Mouse (Mus musculus) embryo, embryonic 11.5 days (tissue): ENCODE data around the gene Vash2.

Experiments used
- DNase-seq: peaks from one replicate; pipeline ENCODE4 v3.0.0-alpha.2; 2012; ENCODE audit warnings: low read depth, low spot score

Vash2 gene

DNA sequence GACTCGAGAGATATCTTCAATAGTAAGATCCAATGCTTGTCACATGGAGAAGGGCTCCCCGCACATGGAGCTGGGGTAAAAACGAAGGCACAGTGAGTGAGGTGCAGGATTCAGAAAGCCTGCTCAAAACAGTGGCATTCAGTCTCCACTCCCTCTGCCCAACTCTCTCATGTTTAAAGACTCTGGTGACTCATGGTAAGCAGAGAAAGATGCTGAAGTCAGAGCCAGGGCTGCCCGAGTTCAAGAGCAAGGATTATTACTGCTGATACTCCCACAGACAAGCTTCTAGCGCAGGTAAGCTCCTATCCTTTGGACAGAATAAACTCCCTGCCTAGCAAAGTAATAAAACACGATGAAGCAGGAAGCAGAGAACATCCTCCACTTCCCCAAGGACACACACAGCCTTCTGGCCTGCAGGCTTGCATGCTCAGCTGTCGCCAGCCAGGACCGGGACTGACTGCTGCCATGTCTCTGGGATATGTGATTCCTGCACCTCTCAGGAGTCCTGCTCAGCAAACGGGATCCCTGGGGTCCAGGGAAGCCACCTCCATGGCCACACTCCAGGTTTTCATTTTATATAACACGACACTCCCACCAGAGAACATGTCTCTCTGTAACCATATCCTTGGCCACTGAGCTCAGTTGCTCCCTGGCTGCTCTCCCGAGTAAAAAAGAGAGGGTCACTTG lies 2.1 kb downstream of the Vash2 start:
- DNase-seq, result no peak

DNA sequence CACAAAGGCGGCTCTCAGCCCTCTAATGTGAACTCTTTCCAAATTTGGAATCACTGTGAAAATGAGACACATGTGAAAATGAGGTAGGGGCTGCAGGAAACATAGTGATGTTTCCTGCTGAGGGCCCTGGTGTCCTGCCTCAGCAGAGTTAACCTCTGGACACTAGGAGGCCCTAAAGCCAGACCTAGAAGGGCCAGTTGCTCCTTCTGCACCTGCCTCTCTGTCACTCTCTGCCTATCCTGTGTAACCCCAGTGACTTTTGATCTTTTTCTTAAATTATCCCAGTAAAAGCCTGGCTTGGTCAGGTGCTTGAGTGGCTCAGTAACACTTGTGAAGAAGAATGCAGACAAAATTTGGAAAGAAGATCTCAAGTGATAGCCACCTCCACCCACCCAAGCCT lies 4.3 kb downstream of the Vash2 start:
- DNase-seq, result no peak

DNA sequence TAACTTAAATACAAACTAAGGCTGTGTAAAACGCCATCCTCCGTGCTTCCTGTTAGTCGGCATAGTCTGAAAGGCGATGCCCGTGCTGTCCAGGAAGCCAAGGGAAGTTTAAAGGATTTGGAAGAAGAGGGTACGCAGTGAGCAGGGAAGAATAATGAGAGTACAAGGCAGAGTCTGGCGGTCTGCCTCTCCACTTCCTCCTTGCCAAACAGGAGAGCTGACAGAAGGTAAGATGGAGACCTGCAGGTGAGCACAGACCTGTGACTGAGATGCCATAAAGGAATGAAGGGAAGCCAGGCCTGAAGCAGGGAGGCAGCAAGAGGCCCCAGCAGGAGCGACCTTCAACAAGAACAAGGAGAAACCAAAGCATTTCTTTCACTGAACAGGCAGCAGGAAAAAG lies 4.9 kb downstream of the Vash2 start:
- DNase-seq, result no peak

DNA sequence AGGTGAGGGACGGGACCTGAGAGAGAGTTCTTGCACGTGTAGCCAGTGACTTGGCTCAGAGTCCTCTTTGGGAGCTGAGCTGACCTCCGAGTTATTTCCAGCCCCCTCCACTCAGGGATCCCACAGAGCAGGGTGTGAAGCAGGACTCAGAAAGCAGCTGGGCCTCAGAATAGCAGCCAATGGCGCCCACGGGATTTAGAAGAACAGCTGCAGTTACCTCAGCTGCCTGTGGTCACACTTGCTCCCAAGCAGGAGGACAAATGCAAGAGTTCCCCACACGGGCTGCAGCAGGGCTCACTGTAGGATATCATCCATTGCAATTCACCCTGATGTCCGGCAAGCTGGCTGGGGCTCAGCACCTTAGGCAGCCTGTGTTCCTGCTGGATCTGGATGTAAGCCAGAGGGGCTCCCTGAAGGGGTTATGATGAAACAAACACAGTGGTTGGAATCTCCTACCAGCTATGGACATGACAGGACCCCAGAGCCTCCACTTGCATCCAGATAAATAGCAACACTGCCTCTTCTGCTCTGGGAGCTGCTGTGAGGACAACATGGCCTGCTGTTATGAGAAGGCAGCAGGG lies 6.4 kb downstream of the Vash2 start:
- no peak for DNase-seq

DNA sequence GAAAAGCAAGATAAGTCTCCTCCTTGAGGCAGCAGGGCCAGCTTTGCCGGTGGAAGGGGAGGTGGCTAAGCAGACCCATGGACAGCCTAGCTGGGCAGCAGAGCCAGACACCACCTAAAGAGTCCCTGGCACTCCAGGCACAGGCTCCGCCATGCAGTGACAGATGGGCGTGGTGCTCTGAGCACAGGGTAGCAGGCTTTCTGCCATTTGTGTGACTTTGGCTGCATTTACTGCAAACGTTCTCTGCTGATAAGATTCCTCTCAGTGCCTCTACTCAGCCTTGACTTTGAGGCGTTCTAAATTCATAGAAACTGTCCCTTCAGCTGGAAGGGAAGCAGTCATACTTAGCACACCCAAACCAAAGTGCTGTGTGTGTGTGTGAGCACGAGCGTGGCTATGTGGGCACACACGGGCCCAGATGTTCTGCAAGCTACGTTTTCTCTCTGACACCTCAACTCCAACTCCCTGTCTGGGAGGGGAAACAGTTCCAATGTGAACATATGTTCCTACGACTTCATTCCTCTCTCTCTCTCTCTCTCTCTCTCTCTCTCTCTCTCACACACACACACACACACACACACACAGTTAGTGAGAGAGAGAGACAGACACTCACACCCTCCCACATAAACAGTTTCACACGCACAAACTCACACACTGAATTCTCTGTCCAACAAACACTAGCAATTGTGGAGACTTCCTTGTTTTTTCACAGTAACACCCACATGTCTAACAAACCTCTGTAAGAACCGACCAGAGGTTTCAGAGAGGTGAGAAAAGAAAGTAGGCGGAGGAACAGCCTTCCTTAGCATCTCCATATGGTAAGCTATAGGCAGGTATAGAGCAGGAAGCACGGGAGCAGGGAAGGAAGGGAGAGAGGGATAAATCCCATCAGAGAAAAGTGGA lies 7.1 kb downstream of the Vash2 start:
- no peak for DNase-seq

DNA sequence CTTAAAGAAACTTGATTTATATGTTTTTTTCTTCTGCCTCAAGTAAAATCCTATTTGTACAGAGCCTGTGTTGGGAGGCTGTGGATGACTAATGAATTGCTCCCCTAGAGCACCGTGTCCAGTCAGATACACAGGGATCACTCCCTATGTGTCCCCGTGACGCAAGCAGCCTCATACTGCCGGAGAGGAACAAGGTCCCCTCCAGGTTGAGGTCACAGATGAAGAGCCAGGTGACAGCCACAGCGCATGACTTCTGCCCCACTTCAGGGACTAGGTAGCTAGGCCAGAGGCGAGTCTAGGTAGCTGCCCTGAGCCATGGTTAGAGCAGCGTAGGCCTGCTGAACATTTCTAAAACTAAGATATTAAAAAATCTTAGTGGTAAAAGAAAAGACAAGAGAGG lies 11.1 kb downstream of the Vash2 start:
- DNase-seq, result no peak

DNA sequence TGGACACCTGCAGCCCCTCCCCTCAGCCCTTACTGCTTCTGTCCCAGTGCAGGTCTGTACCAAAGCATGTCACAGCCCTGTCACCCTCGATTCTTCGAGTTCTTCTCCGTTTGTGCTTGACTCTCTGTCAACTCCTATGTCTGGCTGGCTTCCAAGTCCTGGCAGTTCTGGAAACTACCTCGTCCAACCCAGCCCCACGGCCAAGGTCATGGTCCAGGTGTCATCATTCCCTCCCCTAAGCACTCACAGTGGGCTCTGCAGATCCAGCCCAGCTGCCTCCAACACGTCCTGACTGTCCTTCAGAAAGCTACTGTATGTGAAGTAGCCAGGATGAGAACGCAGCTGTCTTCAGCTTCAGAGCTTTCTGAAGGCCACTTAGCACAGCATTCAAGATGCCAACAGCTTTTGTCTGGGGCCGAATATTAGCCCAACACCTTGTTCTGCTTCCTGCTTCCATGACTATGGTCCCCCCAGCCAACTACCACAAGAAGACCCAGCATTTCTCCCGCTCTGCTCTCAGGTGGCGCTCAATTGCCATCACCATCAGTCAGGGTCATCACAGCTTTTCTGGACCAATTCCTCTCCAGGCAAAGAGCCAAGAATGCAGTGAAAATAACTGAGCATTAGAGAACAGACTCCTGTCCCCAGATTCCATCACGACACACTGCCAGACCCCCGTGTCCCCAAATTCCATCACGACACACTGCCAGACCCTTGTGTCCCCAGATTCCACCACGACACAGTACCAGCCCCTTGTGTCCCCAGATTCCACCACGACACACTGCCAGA lies 13.9 kb downstream of the Vash2 start:
- no peak for DNase-seq

DNA sequence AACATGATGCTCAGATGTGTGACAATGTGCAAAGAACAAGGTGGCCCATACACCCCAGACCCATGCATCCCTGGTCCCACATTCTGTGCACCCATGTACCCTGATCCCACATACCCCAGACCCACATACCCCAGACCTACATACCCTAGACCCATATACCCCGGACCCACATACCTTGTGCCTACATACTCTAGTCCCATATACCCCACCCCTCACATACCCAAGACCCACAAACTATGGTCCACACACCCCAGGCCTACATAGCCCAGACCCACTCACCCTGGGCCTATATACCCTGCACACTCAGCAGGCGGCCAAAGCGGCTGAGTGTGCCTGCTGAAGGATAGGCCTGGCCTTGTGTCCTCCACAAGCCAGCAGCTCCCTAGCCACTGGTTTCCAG lies 16.3 kb downstream of the Vash2 start:
- DNase-seq, result no peak

DNA sequence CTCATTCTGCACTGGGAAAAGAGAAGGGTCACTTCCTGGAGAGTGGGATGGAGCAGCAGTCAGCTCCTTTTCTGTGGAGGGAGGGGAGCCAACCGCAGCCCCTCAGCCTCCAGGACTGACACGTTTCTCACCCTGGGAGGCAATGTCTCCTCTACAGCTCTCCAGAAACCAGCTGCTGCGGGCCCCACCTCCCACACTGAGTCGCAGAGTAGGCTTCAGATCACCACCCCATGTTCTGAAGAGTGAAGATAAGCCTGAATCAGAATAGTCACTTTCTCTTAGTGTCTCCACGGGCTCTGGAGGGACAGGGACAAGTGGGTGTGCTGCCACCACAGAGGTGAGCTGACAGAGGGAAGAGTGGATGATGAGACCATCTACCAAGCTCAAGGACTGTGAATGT lies 20.3 kb downstream of the Vash2 start:
- DNase-seq, result no peak

DNA sequence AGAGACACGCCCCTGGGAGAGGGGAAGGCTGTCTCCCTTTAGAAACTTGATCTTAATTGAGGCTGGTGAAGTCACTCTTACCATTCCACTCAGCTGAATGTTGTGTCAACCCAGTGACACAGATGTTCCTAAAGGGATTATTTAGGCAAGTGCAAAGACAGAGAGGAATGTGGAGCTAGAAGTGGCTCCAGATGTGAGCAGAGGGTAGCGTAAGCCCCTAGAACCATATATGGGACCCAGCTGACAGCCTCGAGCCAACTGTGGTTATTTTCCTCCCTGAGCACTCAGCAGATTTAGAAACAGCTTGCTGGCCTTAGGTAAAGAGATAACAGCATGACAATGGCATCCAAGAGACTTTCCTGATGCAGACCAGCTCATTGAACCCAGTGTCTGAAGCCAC lies 26.1 kb downstream of the Vash2 start:
- DNase-seq, result no peak

DNA sequence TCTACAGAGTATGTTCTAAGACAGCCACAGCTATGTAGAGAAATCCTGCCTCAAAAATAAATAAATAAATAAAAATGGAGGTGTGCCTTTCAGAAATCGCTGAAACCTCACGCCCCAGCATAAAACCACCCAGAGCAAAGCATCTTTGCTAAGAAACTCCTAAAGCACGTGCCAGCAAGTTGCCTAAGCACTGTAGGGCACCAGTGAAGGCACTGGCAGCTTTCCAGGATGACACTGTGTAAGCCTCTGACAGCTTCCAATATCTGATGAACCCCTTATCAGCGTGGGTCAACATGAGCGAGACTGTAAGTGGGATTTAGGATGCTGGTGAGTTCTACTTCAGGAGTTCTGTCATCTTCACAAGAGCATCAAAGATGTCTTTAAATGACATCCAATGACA lies 28.1 kb downstream of the Vash2 start:
- DNase-seq, result no peak

DNA sequence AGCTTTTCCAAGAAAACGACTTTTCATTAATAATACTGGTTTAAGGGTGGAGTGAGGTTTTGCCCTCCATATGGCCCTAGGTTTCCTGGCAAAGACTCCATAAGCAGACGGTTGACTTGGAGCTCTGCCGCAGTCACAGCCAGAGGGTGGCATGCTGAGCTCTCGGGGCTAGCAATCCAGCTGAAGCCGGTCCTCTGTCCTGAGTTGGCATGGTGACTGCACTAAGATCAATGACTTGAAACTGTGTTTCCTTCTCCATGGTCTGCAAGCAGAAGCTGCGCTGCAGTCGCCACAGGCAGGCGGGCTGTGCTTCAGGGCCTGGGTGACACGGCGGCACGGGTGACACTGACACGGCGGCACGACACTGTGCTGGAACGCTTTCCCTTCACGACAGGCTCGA lies 30.2 kb downstream of the Vash2 start:
- no peak for DNase-seq

DNA sequence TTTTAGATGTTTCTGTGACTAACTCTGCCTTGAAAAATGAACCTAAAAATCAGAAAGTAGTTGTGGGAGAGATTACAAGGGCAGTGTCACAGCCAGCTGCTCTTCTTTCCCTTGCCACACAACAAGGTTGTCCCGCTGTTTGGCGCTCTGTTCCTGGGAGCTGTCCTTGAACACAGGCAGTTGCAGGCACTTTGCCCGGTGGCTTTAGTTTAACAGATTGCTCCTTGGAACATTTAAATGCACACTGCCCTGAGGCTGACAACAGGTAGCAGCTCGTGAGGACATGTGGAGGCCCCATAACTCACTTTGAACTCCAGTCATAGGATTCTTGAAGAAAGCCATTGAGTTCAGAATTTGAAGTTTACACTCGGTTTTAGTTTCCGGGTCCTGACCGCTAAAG lies 30.7 kb downstream of the Vash2 start:
- DNase-seq, result no peak

DNA sequence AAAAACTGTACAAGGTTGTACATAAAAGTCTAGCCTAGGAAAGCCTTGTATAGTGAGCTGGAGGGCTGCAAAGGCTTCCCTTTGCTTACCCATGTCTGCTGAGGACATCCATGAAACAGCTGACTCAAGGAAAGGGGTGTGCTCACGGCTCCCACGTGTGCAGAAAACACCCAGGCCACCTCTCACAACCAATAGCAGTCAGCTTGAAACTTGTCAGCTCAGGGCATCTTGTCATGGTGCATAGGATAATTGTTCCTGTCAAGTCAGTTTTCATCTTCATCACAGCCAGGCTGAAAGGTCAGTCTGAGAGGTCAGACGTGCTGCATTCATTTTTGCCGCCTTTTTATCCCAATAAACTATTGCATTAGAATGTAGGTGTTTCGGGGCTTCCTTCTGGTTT lies 31.1 kb downstream of the Vash2 start:
- DNase-seq, result no peak

DNA sequence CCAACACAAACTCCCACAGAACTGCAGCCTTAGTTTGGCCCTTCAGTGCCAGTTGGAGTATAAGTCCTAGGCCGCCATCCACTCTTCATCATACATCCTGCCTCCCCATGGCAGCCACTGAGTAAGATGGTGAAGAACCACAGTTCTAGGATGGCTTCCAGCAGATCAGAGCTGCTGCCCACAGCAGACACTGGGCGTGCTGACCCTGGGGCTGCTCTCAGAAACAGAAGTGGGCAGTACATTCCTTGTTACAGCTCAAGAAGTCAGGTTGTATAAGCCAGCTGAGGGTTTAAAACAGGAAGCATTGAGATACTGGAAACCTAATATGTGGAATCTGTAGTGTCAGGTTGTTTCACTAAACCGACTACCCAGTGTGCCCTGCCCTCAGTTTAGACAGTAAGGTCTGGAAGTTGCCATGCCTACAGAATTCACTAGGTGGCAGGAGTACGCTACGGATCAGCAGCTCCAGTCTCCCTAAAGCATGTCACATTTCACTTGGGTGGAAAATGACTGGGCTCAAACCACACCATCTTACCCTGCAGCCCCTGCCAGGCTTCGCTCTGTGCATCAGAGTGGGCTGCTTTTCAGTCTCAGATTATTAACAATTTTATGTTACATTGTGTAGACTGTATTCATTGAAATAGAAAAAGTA lies 34.9 kb downstream of the Vash2 start:
- DNase-seq, result peak; percentile 46

DNA sequence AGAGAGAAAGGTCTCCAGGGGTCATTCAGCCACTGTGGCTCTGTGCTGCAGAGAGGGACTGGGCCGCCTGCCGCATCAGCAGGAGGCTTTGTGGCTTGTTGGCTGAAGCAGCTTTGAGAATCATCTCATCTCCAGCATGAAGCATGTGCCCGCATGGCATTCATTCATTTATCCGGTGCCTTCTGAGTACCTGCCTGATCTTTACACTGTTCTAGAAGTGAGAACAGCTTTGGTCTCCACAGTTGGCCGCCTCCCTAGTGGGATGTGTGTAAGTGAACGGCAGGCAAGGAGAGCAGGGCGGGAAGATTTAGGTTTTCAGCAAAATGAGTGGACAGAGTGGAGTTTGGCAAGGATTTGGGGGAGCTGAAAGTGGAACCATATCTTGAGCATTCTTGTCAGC lies 39.3 kb downstream of the Vash2 start:
- no peak for DNase-seq

DNA sequence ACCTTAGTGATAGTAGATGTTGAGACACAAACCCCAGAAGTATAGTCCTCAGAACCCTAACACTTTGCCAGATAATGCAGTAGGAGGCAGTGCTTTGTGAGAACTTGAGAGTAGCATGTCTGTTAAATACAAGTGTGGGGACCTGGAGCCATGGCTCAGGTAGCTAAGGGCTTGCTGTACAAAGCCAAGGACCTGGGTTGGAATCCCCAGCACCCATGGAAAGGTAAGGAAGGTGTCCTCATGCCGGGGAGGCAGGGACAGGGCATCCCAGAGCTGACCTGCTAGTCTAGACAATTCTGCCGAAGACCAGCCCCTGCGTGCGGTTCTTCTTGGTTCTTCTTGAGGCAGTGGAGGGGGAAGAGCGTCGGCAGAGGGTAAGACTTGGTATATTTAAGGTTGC lies 48.9 kb downstream of the Vash2 start:
- no peak for DNase-seq

DNA sequence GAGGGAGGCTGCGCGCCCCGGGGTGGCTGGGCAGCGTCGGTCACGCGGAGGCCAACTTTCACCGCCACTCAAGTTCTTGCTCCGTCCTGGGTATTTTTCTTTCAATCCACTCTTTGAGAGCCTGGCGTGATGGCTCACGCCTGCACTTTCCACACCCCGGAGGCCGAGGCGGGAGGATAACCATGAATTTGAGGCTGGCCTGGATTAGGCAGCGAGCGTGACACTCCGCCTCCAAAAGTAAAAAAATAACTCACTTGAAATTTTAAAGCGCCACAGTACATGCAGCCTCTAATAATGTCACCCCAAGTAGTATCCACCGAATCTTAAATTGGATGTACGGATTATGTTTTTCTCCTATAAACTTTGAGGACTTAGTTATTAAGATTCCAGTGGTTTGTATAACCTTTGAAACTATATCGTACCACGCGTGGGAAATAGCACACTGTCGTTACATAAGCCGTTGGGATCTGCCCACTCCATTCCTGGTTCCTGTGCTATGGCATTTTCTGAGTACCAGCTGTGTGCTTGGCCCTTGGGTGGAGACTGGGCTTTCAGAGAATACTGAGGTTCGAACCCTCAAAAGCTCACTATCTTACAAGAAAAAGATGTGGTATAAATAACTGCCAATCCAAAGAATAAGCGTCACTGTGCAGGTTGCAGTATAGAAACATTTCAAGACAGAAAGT lies 49.9 kb downstream of the Vash2 start:
- DNase-seq, result peak; percentile 35

DNA sequence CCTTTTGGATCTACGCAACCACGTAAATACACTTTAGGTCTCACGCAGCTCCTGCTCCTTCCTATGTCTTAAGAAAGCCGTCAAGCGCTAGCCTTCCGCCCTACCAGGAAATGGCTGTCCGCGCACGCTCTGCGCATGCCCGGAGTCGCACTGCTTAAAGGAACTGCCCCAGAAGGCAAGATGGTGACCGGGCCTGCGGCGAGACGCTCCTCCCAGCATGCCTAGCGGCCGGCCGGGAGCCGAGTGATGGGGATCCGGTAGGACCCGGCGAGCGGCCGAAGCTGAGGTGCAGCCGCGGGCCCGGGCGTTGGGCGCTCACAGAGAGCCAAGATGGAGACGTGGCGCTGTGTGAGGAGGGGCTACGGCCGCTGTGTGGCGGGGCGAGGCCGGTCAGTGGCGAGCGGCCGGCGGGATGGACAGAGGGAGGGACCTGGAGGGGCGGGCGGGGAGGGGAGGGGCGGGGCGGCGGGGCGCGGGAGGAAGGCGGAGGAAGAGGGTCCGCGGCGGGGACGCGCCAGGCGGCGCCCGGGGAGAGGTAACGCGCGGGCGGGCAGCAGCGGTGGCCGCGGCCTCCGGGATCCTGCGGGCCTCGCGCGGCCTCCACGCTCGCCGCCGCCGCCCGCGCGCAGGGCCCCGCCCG lies 50.6 kb downstream of the Vash2 start:
- peak; percentile 95 for DNase-seq

DNA sequence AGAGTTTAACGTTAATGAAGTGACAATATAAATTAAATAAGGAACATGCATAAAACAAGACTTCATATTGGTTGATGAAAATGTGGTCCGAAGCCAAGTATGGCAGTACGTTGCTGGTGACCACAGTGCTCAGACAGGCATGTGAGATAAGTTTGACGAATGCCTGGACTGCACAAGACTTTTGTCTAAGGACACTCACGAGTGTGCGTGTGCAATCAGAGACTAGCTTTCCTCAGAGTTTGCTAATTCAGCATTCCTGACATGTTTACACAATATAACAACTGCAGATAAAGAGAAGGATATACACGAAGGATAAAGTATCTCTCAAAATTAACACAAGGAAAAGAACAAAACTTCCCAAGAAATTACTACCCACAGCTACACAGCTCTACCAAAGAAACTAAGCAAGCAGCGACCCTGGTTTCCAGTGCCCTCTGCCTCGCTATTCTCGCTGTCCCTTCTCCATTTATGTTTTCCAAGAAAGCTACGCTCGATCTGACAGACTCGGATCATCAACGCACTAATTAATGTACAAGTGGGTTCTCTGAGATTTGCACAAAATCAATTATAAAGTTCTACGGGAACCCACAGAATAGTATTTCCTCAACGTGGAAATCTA lies 51.2 kb downstream of the Vash2 start:
- peak; percentile 16 for DNase-seq
